Mouse (Mus musculus) CH12.LX (cell line): ENCODE measurements around the gene Dlg2. TPM values are rescaled to one million over a fixed set of nuclear protein-coding genes. Genes with fewer than 3 reads are reported as not detected.

Experiments
- DNase-seq: peaks from one replicate; pipeline ENCODE4 v3.0.0-alpha.2; 2013; ENCODE audit errors: extremely low read depth
- H3K27ac ChIP-seq: 2 replicates; pipeline ENCODE4 v1.5.1; 2012; ENCODE audit warnings: low read depth, mild to moderate bottlenecking, control low read depth, moderate library complexity; ENCODE audit not compliant: insufficient read depth
- H3K27me3 ChIP-seq: replicated peaks from 2 replicates; pipeline ENCODE3; 2012; ENCODE audit warnings: inconsistent platforms
- H3K36me3 ChIP-seq, 2 experiments: replicated peaks in 1 of 2; 2 replicates each; pipeline versions ENCODE3 to v1.6.1; 2012; ENCODE audit warnings: inconsistent platforms in 1 of 2, low read length in 1 of 2, mild to moderate bottlenecking in 1 of 2, mixed read lengths in 1 of 2, moderate library complexity in 1 of 2; ENCODE audit not compliant: control insufficient read depth in 1 of 2, insufficient read depth in 1 of 2
- H3K4me1 ChIP-seq, 2 experiments: 2 replicates each; pipeline ENCODE4 v1.6.1; 2012; ENCODE audit warnings: inconsistent platforms in 1 of 2, moderate library complexity in 1 of 2; ENCODE audit not compliant: insufficient read depth in 2 of 2, control insufficient read depth in 1 of 2
- H3K4me2 ChIP-seq: 2 replicates; pipeline ENCODE4 v1.6.1; 2012; ENCODE audit warnings: low read depth, mild to moderate bottlenecking, control low read depth; ENCODE audit not compliant: poor library complexity, insufficient read depth, severe bottlenecking
- H3K4me3 ChIP-seq, 3 experiments: fragments of 150-350 bp in 1 of 3; sonication (generic) in 1 of 3; replicated peaks in 1 of 3; 2 replicates each; pipeline versions ENCODE3 to v1.5.1; 2011 to 2012; ENCODE audit warnings: low read depth in 2 of 3, low read length in 2 of 3, mild to moderate bottlenecking in 2 of 3, moderate library complexity in 2 of 3, control low read depth in 1 of 3, improper control_type of control experiment in 1 of 3, inconsistent platforms in 1 of 3, mixed read lengths in 1 of 3; ENCODE audit not compliant: poor library complexity in 1 of 3
- H3K79me2 ChIP-seq: replicated peaks from 2 replicates; pipeline ENCODE4 v1.6.1; 2012; ENCODE audit warnings: mild to moderate bottlenecking, moderate library complexity; ENCODE audit not compliant: control insufficient read depth, poor library complexity, insufficient read depth, severe bottlenecking; ENCODE audit errors: extremely low read depth
- H3K9ac ChIP-seq: 2 replicates; pipeline ENCODE4 v1.6.1; 2012; ENCODE audit warnings: low read depth, mild to moderate bottlenecking, control low read depth, moderate library complexity; ENCODE audit not compliant: insufficient read depth
- H3K9me3 ChIP-seq: replicated peaks from 2 replicates; pipeline ENCODE3; 2012; ENCODE audit warnings: low read length, inconsistent platforms, mixed read lengths
- CTCF ChIP-seq, 2 experiments: IDR thresholded peaks in 1 of 2; conservative IDR thresholded peaks in 1 of 2; 2 replicates each; pipeline ENCODE4 v1.5.1; 2011 to 2012; ENCODE audit warnings: low read depth in 2 of 2, low read length in 2 of 2, improper control_type of control experiment in 1 of 2, inconsistent platforms in 1 of 2, mild to moderate bottlenecking in 1 of 2, moderate library complexity in 1 of 2
- E2F4 ChIP-seq: IDR thresholded peaks from 2 replicates; pipeline ENCODE4 v1.6.1; 2011; ENCODE audit warnings: low read depth, low read length, improper control_type of control experiment; ENCODE audit not compliant: insufficient replicate concordance
- ELF1 ChIP-seq: IDR thresholded peaks from 2 replicates; pipeline ENCODE4 v1.6.1; 2014; ENCODE audit warnings: low read depth, mild to moderate bottlenecking, inconsistent platforms, low read length, improper control_type of control experiment
- EP300 ChIP-seq: IDR thresholded peaks from 2 replicates; pipeline ENCODE4 v1.6.1; 2011; ENCODE audit warnings: low read length, improper control_type of control experiment
- GABPA ChIP-seq: IDR thresholded peaks from 2 replicates; pipeline ENCODE4 v1.6.1; 2012; ENCODE audit warnings: low read depth, low read length, improper control_type of control experiment, inconsistent platforms; ENCODE audit not compliant: insufficient replicate concordance
- IRF4 ChIP-seq: IDR thresholded peaks from 2 replicates; pipeline ENCODE4 v1.6.1; 2014; ENCODE audit warnings: low read depth, mild to moderate bottlenecking, inconsistent platforms, low read length, improper control_type of control experiment
- MAZ ChIP-seq: IDR thresholded peaks from 2 replicates; pipeline ENCODE4 v1.6.1; 2012; ENCODE audit warnings: low read depth, mild to moderate bottlenecking, inconsistent platforms, low read length, improper control_type of control experiment, moderate library complexity
- MXI1 ChIP-seq: IDR thresholded peaks from 2 replicates; pipeline ENCODE4 v1.6.1; 2011; ENCODE audit warnings: mild to moderate bottlenecking, low read depth, low read length, improper control_type of control experiment
- NELFE ChIP-seq: IDR thresholded peaks from 2 replicates; pipeline ENCODE4 v1.6.1; 2011; ENCODE audit warnings: low read depth, low read length, improper control_type of control experiment
- NRF1 ChIP-seq: IDR thresholded peaks from 2 replicates; pipeline ENCODE4 v1.6.1; 2014; ENCODE audit warnings: low read depth, mild to moderate bottlenecking, inconsistent platforms, low read length, improper control_type of control experiment, moderate library complexity
- PAX5 ChIP-seq: IDR thresholded peaks from 2 replicates; pipeline ENCODE4 v1.6.1; 2012; ENCODE audit warnings: low read length, inconsistent platforms, mixed read lengths
- POLR2A ChIP-seq: IDR thresholded peaks from 2 replicates; pipeline ENCODE4 v1.6.1; 2011; ENCODE audit warnings: low read depth, mild to moderate bottlenecking, improper control_type of control experiment, low read length
- POLR2AphosphoS2 ChIP-seq: IDR thresholded peaks from 2 replicates; pipeline ENCODE4 v1.6.1; 2011; ENCODE audit warnings: low read depth, low read length, improper control_type of control experiment
- RAD21 ChIP-seq: IDR thresholded peaks from 2 replicates; pipeline ENCODE4 v1.6.1; 2011; ENCODE audit warnings: low read depth, mild to moderate bottlenecking, low read length, improper control_type of control experiment, moderate library complexity
- SMC3 ChIP-seq: IDR thresholded peaks from 2 replicates; pipeline ENCODE4 v1.6.1; 2011; ENCODE audit warnings: low read depth, low read length, improper control_type of control experiment
- USF1 ChIP-seq: IDR thresholded peaks from 2 replicates; pipeline ENCODE4 v1.6.1; 2014; ENCODE audit warnings: low read depth, mild to moderate bottlenecking, inconsistent platforms, low read length, improper control_type of control experiment
- ZC3H11A ChIP-seq: IDR thresholded peaks from 2 replicates; pipeline ENCODE4 v1.6.1; 2012; ENCODE audit warnings: low read depth, mild to moderate bottlenecking, inconsistent platforms, low read length, improper control_type of control experiment
- ZKSCAN1 ChIP-seq: IDR thresholded peaks from 2 replicates; pipeline ENCODE4 v1.6.1; 2012; ENCODE audit warnings: low read depth, inconsistent platforms, low read length, improper control_type of control experiment, borderline replicate concordance
- ZNF384 ChIP-seq: IDR thresholded peaks from 2 replicates; pipeline ENCODE4 v1.6.1; 2012; ENCODE audit warnings: low read depth, low read length, improper control_type of control experiment, inconsistent platforms
- dilution Hi-C: fragments of 300-500 bp; cut with MboI; formaldehyde crosslinking; loops from 2 replicates; pipeline ENCODE4 v1.14.3; 2020; ENCODE audit warnings: low sequenced_read_pairs; ENCODE audit not compliant: extremely low pct_unique_long_range_greater_than_20kb, extremely low pct_ligation_motif_present
- in situ Hi-C: fragments of 300-500 bp; cut with MboI; formaldehyde crosslinking; loops from 3 replicates; pipeline ENCODE4 v1.14.3; 2019; ENCODE audit warnings: low sequenced_read_pairs, low pct_ligation_motif_present, low pct_unique_long_range_greater_than_20kb, mixed read lengths
- polyA plus RNA-seq: library from polyadenylated mRNA; unstranded; fragments of >175 nt; gene quantifications from 2 replicates; pipeline ENCODE4 v1.2.1, GENCODE M21; 2012; ENCODE audit warnings: low read depth; ENCODE audit not compliant: insufficient read length
- total RNA-seq, 2 experiments: library from RNA; depleted of rRNA; stranded (reverse); fragments of 300-350 nt in 1 of 2; fragments of >200 nt in 1 of 2; gene quantifications; 2 replicates each; pipeline ENCODE4 v1.2.3; 2012 to 2014

Dlg2 gene
- total and polyA plus RNA-seq, 3 experiments, result 0.36 TPM; not detected in 2

DNA sequence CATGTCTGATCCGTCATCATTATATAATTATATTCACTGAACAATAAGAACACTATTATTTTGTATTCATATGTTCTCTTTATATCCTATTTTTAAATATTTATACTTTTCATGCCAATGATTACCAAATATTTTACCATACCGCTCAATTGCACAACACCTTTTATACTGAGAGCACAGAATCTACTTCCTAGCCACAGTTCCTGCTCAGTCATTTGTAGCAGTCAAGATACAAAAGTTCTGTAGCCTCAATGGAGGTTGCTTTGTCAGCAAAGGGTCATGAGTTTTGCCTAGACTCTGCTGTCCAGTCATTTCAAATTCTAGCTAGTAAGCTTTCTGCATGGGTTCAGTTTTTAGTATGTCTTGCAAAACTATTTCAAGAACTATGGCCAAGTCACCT lies 6.1 kb downstream of the Dlg2 start:
- no peak overlapping the region for H3K4me2 ChIP-seq
- no peaks in the 10 kb centered on the region for H3K9me3 ChIP-seq
- H3K4me1 ChIP-seq, result no peaks in the 10 kb centered on the region
- TF ChIP-seq ELF1 (no peak), NRF1 (no peak), ZNF384 (no peak), NELFE (no peak), ZC3H11A (no peak), POLR2A (no peak), ZKSCAN1 (no peak), POLR2AphosphoS2 (no peak), EP300 (no peak), MAZ (no peak), PAX5 (no peak), USF1 (no peak), IRF4 (no peak), GABPA (no peak)
- no peak overlapping the region for H3K27ac ChIP-seq
- dilution Hi-C loops (no loop called here), in situ Hi-C loops (no loop called here)
- H3K79me2 ChIP-seq, result no peaks in the 10 kb centered on the region
- DNase-seq, result no peak
- H3K27me3 ChIP-seq, result peaks cover 5% of the 10 kb centered on the region
- H3K4me3 ChIP-seq, result no peak overlapping the region
- H3K9ac ChIP-seq, result no peak overlapping the region
- H3K36me3 ChIP-seq, result no peaks in the 10 kb centered on the region

- Histone ChIP-seq H3K79me2 (no peaks in the 10 kb centered on the region), H3K9ac (no peak overlapping the region), H3K4me2 (no peak overlapping the region), H3K4me1 (no peaks in the 10 kb centered on the region), H3K27me3 (no peaks in the 10 kb centered on the region), H3K4me3 (no peak overlapping the region), H3K9me3 (no peaks in the 10 kb centered on the region), H3K36me3 (no peaks in the 10 kb centered on the region), H3K27ac (no peak overlapping the region)
- dilution Hi-C loops, result no loop called here
- in situ Hi-C loops, result no loop called here
- no peak for DNase-seq
- TF ChIP-seq SMC3 (peak; percentile 43), ZNF384 (0 out of 2 replicates have a peak, but pooled peaks have one; percentile 10), RAD21 (peak; percentile 78), MXI1 (no peak), ZKSCAN1 (no peak), E2F4 (no peak), CTCF (conservative IDR thresholded peaks at IDR 0.05 in 1 of 2, IDR thresholded peaks at IDR 0.05 in 1 of 2; ENCODE audit: low read depth in 2 of 2, low read length in 2 of 2) (peak in 1 of 2 experiments; percentile 65; a peak in 2 of 4 replicates)
These were observed 31.7 kb downstream of the Dlg2 start for GRCm38 (mm10) chr7:90508124-90508523.
